Mouse (Mus musculus) lung, adult 18-20 months (tissue): Measurements from ENCODE around the gene Dner.

Source experiments
- DNase-seq, 2 experiments: peaks; one replicate each; pipeline ENCODE4 v3.0.0; 2022; ENCODE audit warnings: mixed read lengths in 2 of 2

Dner gene

DNA sequence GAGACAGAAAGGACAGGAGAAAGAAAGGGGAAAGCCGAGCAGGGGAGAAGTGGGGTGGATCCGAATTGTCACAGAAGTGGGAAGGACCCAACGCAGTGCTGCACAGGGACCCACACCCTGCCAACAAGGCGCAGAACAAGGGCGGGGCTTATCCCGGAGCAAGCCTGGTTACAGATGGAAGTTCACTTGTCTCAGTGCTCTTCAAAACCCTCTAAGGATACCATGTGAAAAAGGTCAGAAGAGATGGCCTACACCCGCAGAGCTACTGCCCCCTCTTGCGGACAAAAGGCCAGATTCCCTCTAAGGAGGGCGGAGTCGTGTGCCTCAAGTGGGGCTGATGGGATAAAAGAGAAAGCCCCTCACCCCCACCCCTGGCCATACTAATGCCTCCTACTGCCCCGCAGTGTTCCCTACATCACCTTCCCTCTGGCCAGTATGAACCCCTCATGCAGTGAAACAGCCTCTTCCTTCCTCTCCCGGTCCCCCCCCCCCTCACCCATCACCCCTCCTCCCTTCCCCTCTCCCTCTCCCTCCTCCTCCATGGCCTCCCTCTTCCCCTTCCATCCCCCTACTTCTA is 73.0 kb downstream of the Dner start:
- DNase-seq: no peak

DNA sequence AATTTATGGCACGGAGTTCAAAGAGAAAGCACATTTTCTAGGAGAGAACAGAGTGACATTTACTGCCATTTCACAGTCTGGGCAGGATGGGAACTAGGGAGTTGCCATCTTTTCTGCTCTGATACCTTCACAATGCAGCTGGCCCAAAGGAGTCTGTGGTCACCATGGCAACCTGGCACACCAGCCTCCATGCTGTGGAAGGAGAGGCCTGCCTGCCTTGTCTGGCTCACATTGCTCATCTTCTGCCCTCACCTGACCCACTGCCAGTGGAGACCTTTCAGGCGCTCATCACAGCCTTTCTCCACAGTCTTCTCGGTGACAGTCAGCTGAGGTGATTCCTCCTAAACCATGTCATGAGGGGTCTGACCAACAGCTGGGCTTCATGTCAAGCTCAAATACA is 74.7 kb downstream of the Dner start:
- no peak for DNase-seq

DNA sequence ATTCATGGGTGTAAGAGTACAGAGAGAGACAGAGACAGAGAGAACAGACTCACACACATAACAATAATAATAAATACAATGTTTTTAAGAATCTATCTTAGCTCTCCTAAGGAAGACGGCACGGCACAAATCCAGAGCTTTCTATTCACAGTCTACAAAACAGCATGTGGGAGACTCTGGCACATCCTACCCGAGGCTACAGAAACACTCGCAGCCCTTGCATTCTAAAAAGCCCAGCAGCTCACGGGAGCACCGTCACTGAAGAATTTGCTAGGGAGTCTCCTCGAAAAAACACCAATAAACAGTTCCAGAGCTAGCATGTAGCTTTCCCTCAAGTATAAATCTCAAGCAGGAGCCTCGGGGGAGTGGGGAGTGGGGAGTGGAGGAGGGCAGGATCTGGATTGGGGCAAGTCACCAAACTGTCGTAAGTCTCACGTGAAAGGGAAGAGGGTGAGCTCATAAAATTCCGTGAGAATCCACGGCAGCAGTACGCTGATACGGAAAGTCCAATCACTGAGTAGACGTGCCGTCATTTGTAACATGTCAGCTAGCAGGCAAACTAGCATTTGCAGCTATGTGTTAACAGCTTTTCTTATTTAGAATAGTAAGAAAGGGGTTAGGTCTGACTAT is 76.8 kb downstream of the Dner start:
- no peak for DNase-seq

DNA sequence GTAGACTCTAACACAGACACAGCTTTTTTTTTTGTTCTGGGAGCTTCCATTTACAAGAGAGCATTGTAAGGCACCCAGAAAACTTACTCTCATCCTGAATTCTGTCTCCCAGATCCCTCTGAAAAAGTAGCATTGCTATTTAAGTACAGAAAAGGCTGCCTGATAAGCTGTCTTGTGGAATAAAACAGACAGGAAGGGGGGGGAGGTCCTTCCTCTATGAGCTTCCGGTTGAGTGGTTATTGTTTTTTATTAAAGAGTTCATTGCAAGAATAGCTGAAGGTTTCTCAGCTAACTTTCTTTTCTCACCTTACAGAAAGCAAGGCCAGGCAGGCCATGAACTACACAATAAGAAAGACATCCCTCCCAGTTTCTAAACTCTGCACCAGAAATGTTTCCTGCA is 77.9 kb downstream of the Dner start:
- DNase-seq: no peak

- DNase-seq: no peak
Measured at GRCm38 (mm10) chr1:84616133-84616532, 79.9 kb downstream of the Dner start.

GRCm38 (mm10) chr1:84614596-84614995 is 81.4 kb downstream of the Dner start:
- no peak for DNase-seq

GRCm38 (mm10) chr1:84613119-84613518 is 82.9 kb downstream of the Dner start:
- DNase-seq: no peak

GRCm38 (mm10) chr1:84611331-84611730 is 84.7 kb downstream of the Dner start:
- DNase-seq: no peak

- DNase-seq: no peak
Measured at GRCm38 (mm10) chr1:84599025-84599424, 97.0 kb downstream of the Dner start.

DNA sequence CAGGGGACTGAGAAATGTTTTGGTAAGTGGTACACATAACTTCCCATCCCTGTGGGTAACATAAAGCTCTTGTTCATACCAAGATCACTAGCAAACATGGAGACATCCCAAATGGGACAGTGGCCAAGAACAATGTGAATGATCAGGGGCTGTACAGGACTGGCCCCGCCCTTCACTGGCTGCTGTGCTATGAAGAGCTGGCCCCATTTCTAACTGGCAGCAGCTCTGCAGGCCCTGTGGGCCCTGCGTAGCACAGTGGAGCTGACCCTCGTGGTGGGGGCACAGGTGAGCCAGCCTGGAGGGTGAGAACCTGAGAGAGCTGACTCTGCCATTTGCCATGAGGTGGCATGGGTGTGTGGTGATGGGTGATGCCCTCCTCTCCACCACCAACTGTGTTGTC is 100.0 kb downstream of the Dner start:
- no peak for DNase-seq

- no peak for DNase-seq
Measured at GRCm38 (mm10) chr1:84592394-84592793, 103.6 kb downstream of the Dner start.

GRCm38 (mm10) chr1:84590534-84590933 is 105.5 kb downstream of the Dner start:
- DNase-seq: no peak

DNA sequence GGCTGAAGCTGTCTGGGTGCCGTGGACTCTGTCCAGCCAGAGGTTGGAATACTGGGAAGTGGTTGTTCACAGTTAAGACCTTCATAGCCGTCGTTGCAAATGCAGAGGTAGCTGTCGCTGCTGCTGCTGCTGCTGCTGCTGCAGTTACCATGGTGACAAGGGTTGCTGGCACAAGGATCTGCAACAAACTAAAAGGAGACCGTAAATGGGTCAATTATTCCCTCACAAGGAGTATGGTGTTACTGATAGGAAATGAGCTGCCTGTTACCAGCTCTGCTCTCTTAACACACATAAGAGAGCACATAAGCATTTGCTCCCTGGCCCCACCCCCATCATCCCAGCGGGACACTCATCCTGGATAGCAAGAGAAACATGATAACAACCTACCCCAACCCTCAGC is 110.6 kb downstream of the Dner start:
- peak in 1 of 2 experiments; percentile 18 for DNase-seq

GRCm38 (mm10) chr1:84581812-84582211 is 114.2 kb downstream of the Dner start:
- DNase-seq: peak; percentile 20 to 22

DNA sequence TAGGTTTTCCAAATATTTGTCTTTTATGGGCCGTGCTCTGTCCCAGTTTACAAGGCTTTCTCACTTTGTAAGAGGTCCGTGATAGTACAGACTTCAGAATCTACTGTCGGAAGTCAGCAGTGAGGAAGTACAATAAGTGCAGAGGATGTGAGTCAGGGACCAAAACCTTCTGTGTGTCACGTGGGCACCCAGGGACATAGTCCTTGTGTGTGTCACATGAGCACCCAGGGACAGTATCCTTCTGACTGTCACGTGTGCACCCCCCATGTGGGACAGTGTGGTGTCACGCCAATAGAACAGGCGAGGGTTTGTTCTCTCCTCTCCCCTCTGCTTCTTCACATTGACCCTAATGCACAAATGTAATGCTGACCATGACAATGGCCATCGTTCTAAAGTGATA is 134.2 kb downstream of the Dner start:
- peak; percentile 5 to 17 for DNase-seq

DNA sequence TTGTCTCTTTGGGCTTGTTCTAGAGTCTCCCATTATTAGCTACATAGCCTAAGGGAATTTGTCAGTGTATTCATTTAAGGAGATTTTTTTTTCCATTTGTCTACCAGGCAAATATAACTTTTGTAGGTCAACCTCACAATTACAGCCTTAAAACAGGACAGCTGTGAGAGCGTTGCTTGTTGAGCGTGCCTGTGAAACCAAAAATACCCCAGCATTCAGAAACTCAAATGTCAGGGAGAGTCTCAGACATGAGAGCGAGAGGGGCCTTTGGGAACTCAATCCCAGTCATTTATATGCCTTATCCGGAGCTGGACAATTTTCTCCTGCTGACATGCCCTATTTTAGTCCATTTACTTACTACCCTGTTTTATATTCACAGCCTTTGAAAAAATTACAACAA is 134.6 kb downstream of the Dner start:
- no peak for DNase-seq

DNA sequence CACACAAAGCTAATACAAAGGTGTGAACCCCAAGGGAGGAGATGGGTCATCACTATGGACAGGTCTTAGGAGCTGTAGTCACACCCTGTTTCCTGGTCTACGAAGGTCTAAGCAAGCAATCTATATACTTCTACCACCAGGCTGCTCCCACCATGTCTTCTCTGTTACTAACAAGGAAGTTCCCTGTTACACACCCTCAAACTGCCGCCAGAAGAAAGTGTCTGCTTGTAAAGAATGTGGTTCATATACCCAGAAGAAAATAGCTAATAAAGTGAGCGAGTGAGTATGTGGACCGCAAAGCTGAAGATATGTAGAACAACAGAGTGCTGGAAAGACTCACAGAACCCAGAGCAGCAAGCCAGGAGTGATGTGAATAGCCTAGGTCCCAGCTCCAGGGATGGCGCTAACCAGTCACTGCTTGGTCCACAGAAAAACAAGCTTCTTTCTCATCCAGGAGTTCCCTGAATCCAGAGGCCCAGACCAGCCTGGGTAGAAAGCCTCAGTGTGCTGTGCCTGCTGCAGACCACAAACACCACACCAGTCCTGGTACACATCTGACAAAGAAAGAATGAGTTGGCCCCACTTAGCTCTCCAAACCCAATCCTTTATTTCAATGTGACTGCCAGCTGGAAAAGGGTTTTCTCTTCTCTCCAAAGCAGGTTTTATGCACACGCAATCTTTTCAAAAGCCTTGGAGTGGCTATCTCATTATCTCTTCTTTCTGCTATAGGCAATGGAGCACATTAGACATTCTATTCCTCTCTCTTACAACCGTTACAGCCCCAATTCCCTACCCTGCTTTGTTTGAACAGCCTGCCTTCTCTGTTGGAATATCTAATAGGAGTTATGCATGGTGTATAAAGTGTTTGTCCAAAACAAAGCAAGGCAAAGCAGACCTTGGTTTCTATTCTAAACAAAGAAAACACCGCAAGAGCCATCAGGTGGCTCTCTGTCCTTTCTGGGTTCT is 139.2 kb downstream of the Dner start:
- no peak for DNase-seq

DNA sequence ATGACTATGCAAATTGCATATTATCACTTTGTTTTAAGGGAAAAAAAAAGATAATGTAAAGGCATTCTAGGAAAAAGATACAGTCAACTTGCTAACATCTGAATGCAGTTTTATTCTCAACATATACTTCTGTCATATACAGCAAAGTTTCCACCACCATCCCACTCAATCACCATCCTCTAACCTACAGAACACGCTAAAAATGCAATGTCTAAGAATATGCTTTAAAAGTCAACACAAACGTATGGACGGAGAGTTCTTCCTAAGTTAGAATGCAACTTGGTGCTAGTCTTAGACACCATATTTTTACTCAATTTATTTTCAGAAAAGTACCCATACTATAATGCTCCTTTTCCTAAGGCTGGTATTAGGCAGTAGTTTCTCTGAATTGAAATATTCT is 144.0 kb downstream of the Dner start:
- no peak for DNase-seq

DNA sequence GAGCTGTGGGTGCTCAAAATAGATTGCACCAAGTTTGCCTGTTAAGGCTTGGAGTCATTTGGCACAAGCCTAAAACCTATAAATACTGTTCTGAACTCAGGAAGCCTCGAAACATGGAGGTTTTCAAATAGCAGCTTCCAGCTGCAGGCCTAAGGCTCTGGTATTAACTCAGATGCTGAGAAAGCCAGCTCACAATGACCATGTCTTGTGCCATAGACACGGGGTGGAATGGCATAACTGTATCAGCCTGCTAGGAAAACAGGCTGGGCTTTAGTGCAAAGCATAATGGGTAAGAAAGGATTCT is 146.0 kb downstream of the Dner start:
- no peak for DNase-seq

GRCm38 (mm10) chr1:84549367-84550064 is 146.5 kb downstream of the Dner start:
- no peak for DNase-seq

- DNase-seq: no peak
Measured at GRCm38 (mm10) chr1:84536069-84536468, 160.0 kb downstream of the Dner start.

- DNase-seq: no peak
Measured at GRCm38 (mm10) chr1:84525514-84525913, 170.5 kb downstream of the Dner start.

DNA sequence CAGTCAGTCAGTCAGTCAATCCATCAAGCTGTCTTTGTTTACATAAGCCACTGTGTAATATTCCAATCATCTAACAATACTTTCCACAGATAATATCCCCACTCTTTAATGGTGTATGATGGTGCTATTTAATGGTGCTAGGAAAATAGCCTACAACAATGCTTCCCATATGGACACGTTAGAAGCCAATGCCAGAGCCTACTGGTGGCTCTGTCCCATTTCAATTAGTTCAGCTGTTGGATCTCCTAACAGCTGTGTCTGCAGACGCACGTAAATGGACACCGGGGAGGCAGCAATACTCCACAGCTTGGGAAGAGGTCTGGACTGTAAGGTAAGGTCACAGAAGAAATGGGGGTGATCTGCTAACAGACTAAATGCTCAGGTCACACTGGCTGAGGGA is 171.6 kb downstream of the Dner start:
- DNase-seq: no peak

DNA sequence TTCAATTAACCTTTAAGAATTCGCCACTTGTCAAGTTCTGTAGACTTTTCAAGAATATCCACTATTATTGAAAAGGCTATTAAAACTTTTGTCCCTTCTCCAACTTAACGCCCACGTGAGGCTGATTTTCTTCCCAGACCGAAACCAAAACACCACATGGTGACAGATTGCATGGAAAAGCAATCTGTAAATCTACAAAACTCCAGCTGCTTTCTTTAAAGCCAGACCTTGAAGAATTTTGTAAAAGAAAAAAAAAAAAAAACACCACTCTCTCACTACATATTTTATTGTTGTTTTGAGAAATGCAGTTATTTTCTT is 173.1 kb downstream of the Dner start:
- no peak for DNase-seq
